Mouse (Mus musculus): ENCODE results near the gene Calr.

- TF ChIP-seq POLR2A (IDR thresholded peaks at IDR 0.05; ENCODE audit: low read depth, low read length): no peak
- no peak for TF ChIP-seq CTCF (IDR thresholded peaks at IDR 0.05; ENCODE audit: extremely low read depth, insufficient read depth, insufficient read length, insufficient replicate concordance)
These were observed 46.5 kb downstream of the Calr start, which contains the start of gene Nfix for GRCm38 (mm10) chr8:84799999-84800831.
